Mouse (Mus musculus): ENCODE results near the gene Ppm1h. TPM values are rescaled to one million over a fixed set of nuclear protein-coding genes. Genes with fewer than 3 reads are reported as not detected.

Ppm1h gene
- total and polyA plus RNA-seq, 3 experiments: 6.9 to 14.9 TPM; not detected in 1

DNA sequence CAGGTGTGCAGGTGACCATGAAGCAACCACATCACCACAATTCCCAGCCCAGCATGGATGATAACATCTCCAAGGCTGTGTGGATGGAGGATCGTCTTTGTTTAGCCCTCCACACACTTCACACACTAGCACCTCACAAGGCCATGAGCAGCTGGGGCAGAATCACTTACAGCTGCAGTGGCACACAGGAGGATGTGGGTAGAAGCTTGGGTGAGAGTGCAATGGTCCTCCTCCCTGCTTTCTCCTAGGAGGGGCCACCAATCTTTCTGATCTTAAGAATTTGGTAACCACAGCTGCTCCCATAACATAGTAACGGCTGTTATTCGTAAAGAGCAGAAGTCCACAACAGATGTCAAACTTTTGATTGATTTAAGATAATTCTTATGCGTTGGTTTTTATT lies 26.6 kb upstream of the Ppm1h start:
- H3K4me1 ChIP-seq (ENCODE audit: control insufficient read depth in 1 of 2, insufficient read depth in 2 of 2, low read length in 2 of 2): no peaks in the 10 kb centered on the region
- TF ChIP-seq MYB (IDR thresholded peaks at IDR 0.05; ENCODE audit: low read depth, low read length): no peak
- no peak overlapping the region for H3K4me3 ChIP-seq (ENCODE audit: control insufficient read depth in 1 of 2, insufficient read depth in 1 of 2, low read depth in 2 of 2, low read length in 2 of 2)
- H3K9me3 ChIP-seq (replicated peaks; ENCODE audit: insufficient read depth, low read length): no peaks in the 10 kb centered on the region
- no peaks in the 10 kb centered on the region for H3K79me2 ChIP-seq (ENCODE audit: control insufficient read depth, insufficient read depth, low read length, poor library complexity)
- no peak overlapping the region for H3K9ac ChIP-seq (ENCODE audit: control insufficient read depth, low read depth, low read length, poor library complexity, severe bottlenecking)
- no peak for DNase-seq (ENCODE audit: low read depth, low spot score)
- no peaks in the 10 kb centered on the region for H3K36me3 ChIP-seq (ENCODE audit: control insufficient read depth in 1 of 2, insufficient read depth in 2 of 2, low read length in 2 of 2)
- H3K27ac ChIP-seq (ENCODE audit: control insufficient read depth, low read depth, low read length): no peak overlapping the region
- H3K27me3 ChIP-seq (ENCODE audit: control insufficient read depth in 1 of 2, insufficient read depth in 2 of 2, low read length in 2 of 2): no peaks in the 10 kb centered on the region

- H3K9ac ChIP-seq (ENCODE audit: control insufficient read depth, low read depth, low read length, poor library complexity, severe bottlenecking): no peak overlapping the region
- H3K4me1 ChIP-seq (ENCODE audit: control insufficient read depth in 1 of 2, insufficient read depth in 2 of 2, low read length in 2 of 2): no peaks in the 10 kb centered on the region
- no peak overlapping the region for H3K4me3 ChIP-seq (ENCODE audit: control insufficient read depth in 1 of 2, insufficient read depth in 1 of 2, low read depth in 2 of 2, low read length in 2 of 2)
- no peak for DNase-seq (ENCODE audit: low read depth, low spot score)
- H3K36me3 ChIP-seq (ENCODE audit: control insufficient read depth in 1 of 2, insufficient read depth in 2 of 2, low read length in 2 of 2): no peaks in the 10 kb centered on the region
- TF ChIP-seq ZMIZ1 (IDR thresholded peaks at IDR 0.05; ENCODE audit: low read depth, low read length) (no peak), ELF1 (IDR thresholded peaks at IDR 0.05; ENCODE audit: low read depth, low read length) (no peak), USF2 (IDR thresholded peaks at IDR 0.05; ENCODE audit: borderline replicate concordance in 1 of 2, insufficient read depth in 1 of 2, low read depth in 1 of 2, low read length in 2 of 2) (no peak), TCF12 (IDR thresholded peaks at IDR 0.05; ENCODE audit: low read depth, low read length) (no peak), MAZ (IDR thresholded peaks at IDR 0.05; ENCODE audit: low read depth, low read length) (no peak), SMC3 (IDR thresholded peaks at IDR 0.05; ENCODE audit: low read depth, low read length) (no peak), POLR2A (IDR thresholded peaks at IDR 0.05; ENCODE audit: control insufficient read depth in 1 of 2, insufficient read depth in 1 of 2, low read depth in 1 of 2, low read length in 2 of 2, poor library complexity in 1 of 2) (no peak), RCOR1 (IDR thresholded peaks at IDR 0.05; ENCODE audit: low read depth, low read length) (no peak), RAD21 (IDR thresholded peaks at IDR 0.05; ENCODE audit: low read depth, low read length) (no peak), USF1 (IDR thresholded peaks at IDR 0.05; ENCODE audit: low read depth, low read length) (no peak), E2F4 (IDR thresholded peaks at IDR 0.05; ENCODE audit: borderline replicate concordance, low read depth, low read length) (no peak)
- no peak overlapping the region for H3K27ac ChIP-seq (ENCODE audit: control insufficient read depth, low read depth, low read length)
- no peaks in the 10 kb centered on the region for H3K9me3 ChIP-seq (replicated peaks; ENCODE audit: insufficient read depth, low read length)
- H3K79me2 ChIP-seq (ENCODE audit: control insufficient read depth, insufficient read depth, low read length, poor library complexity): no peaks in the 10 kb centered on the region
- H3K27me3 ChIP-seq (ENCODE audit: control insufficient read depth in 1 of 2, insufficient read depth in 2 of 2, low read length in 2 of 2): no peaks in the 10 kb centered on the region
These were observed 26.0 kb upstream of the Ppm1h start for GRCm38 (mm10) chr10:122652578-122652977.

DNA sequence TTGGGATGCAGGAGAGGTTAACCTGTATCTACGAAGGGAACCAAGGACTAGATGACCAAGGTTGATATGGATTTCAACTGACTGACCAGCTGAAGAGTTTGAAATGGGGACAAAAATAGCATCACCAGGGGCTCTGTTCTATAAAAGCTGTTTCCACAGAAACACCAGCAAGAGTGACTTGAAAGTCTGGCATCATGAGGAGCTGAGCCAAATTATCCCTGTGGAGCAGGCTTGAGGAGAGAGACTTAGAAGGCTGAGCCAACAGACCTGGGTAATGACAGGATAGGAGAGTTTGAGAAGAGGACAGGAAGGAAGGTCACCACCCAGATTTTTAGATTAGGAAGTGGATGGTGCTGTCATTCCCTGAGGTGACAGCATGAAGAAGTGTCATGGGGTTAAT lies 12.9 kb upstream of the Ppm1h start:
- Histone ChIP-seq H3K4me3 (ENCODE audit: control insufficient read depth in 1 of 2, insufficient read depth in 1 of 2, low read depth in 2 of 2, low read length in 2 of 2) (no peak overlapping the region), H3K36me3 (ENCODE audit: control insufficient read depth in 1 of 2, insufficient read depth in 2 of 2, low read length in 2 of 2) (no peaks in the 10 kb centered on the region), H3K9ac (ENCODE audit: control insufficient read depth, low read depth, low read length, poor library complexity, severe bottlenecking) (no peak overlapping the region), H3K9me3 (replicated peaks; ENCODE audit: insufficient read depth, low read length) (no peaks in the 10 kb centered on the region), H3K79me2 (ENCODE audit: control insufficient read depth, insufficient read depth, low read length, poor library complexity) (no peaks in the 10 kb centered on the region), H3K27me3 (ENCODE audit: control insufficient read depth in 1 of 2, insufficient read depth in 2 of 2, low read length in 2 of 2) (no peaks in the 10 kb centered on the region), H3K4me1 (ENCODE audit: control insufficient read depth in 1 of 2, insufficient read depth in 2 of 2, low read length in 2 of 2) (no peaks in the 10 kb centered on the region), H3K27ac (ENCODE audit: control insufficient read depth, low read depth, low read length) (no peak overlapping the region)
- no peak for DNase-seq (ENCODE audit: low read depth, low spot score)
- TF ChIP-seq ZNF384 (IDR thresholded peaks at IDR 0.05; ENCODE audit: low read depth, low read length) (no peak), POLR2AphosphoS5 (IDR thresholded peaks at IDR 0.05; ENCODE audit: borderline replicate concordance, low read depth, low read length) (no peak), SIN3A (IDR thresholded peaks at IDR 0.05; ENCODE audit: low read length) (no peak), POLR2AphosphoS2 (IDR thresholded peaks at IDR 0.05; ENCODE audit: low read length) (no peak), POLR2A (IDR thresholded peaks at IDR 0.05; ENCODE audit: control insufficient read depth in 1 of 2, insufficient read depth in 1 of 2, low read depth in 1 of 2, low read length in 2 of 2, poor library complexity in 1 of 2) (no peak), UBTF (IDR thresholded peaks at IDR 0.05; ENCODE audit: borderline replicate concordance, insufficient read depth, low read depth, low read length) (no peak), RCOR1 (IDR thresholded peaks at IDR 0.05; ENCODE audit: low read depth, low read length) (no peak), CHD1 (IDR thresholded peaks at IDR 0.05; ENCODE audit: low read depth, low read length) (no peak), RAD21 (IDR thresholded peaks at IDR 0.05; ENCODE audit: low read depth, low read length) (no peak), TCF12 (IDR thresholded peaks at IDR 0.05; ENCODE audit: low read depth, low read length) (no peak), TAL1 (IDR thresholded peaks at IDR 0.05; ENCODE audit: low read length) (no peak), JUND (IDR thresholded peaks at IDR 0.05; ENCODE audit: low read depth, low read length) (no peak), BHLHE40 (IDR thresholded peaks at IDR 0.05; ENCODE audit: borderline replicate concordance, low read depth, low read length) (no peak), CTCF (IDR thresholded peaks at IDR 0.05 in 2 of 3, conservative IDR thresholded peaks at IDR 0.05 in 1 of 3; ENCODE audit: control insufficient read depth in 1 of 3, insufficient read depth in 1 of 3, low read depth in 2 of 3, low read length in 3 of 3, poor library complexity in 1 of 3, severe bottlenecking in 1 of 3) (no peak), GATA1 (IDR thresholded peaks at IDR 0.05; ENCODE audit: low read depth, low read length) (no peak), MAX (IDR thresholded peaks at IDR 0.05; ENCODE audit: low read length) (no peak), NELFE (IDR thresholded peaks at IDR 0.05; ENCODE audit: low read depth, low read length) (no peak), MEF2A (IDR thresholded peaks at IDR 0.05; ENCODE audit: extremely low read depth, insufficient replicate concordance, low read depth, low read length, poor library complexity, severe bottlenecking) (no peak), SMC3 (IDR thresholded peaks at IDR 0.05; ENCODE audit: low read depth, low read length) (no peak)
